Mouse (Mus musculus) limb, embryonic 14.5 days (tissue): ENCODE measurements at regions not wholly inside any gene's neighbourhood (a gene's known extent, or its start where the extent isn't known, plus 50 kb on each side); places are given as distances from the start of the nearest gene placed in this dataset.

Experiments used
- ATAC-seq: fragments of 200-750 bp; cut with Nextera tagmentation; 2 replicates; pipeline ENCODE4 v1.8.0; 2017; ENCODE audit warnings: low read depth, moderate number of reproducible peaks, moderate TSS enrichment; ENCODE audit not compliant: low FRiP score
- DNase-seq: peaks from one replicate; pipeline ENCODE4 v3.0.0-alpha.2; 2015; ENCODE audit warnings: low spot score
- H3K27ac ChIP-seq: fragments of 300-500 bp; sonication (generic); replicated peaks from 2 replicates; pipeline ENCODE4 v1.5.1; 2014; ENCODE audit warnings: low read depth, mild to moderate bottlenecking, low read length, moderate library complexity, mixed read lengths
- H3K27me3 ChIP-seq: fragments of 300-500 bp; sonication (generic); 2 replicates; pipeline ENCODE4 v1.6.1; 2014; ENCODE audit warnings: low read length, mixed read lengths; ENCODE audit not compliant: control insufficient read depth, insufficient read depth
- H3K36me3 ChIP-seq: fragments of 300-500 bp; sonication (generic); 2 replicates; pipeline ENCODE4 v1.6.1; 2014; ENCODE audit warnings: mild to moderate bottlenecking, low read length, moderate library complexity, mixed read lengths; ENCODE audit not compliant: control insufficient read depth, insufficient read depth
- H3K4me1 ChIP-seq: fragments of 300-500 bp; sonication (generic); 2 replicates; pipeline ENCODE4 v1.6.1; 2014; ENCODE audit warnings: antibody characterized with exemption, low read length, mixed read lengths; ENCODE audit not compliant: control insufficient read depth, insufficient read depth
- H3K4me2 ChIP-seq: fragments of 300-500 bp; sonication (generic); replicated peaks from 2 replicates; pipeline ENCODE4 v1.6.1; 2014; ENCODE audit warnings: low read depth, mild to moderate bottlenecking, low read length, moderate library complexity; ENCODE audit not compliant: severe bottlenecking
- H3K4me3 ChIP-seq: fragments of 300-500 bp; sonication (generic); replicated peaks from 2 replicates; pipeline ENCODE4 v1.5.1; 2014; ENCODE audit warnings: low read length
- H3K9ac ChIP-seq: fragments of 300-500 bp; sonication (generic); 2 replicates; pipeline ENCODE4 v1.6.1; 2014; ENCODE audit warnings: mild to moderate bottlenecking, low read depth, low read length, moderate library complexity; ENCODE audit not compliant: severe bottlenecking
- H3K9me3 ChIP-seq: fragments of 300-500 bp; sonication (generic); 2 replicates; pipeline ENCODE4 v1.6.1; 2016; ENCODE audit warnings: low read length; ENCODE audit not compliant: control insufficient read depth
- POLR2A ChIP-seq: fragments of 200-500 bp; IDR thresholded peaks from 2 replicates; pipeline ENCODE4 v1.8.0; 2012; ENCODE audit warnings: inconsistent platforms, mild to moderate bottlenecking, moderate library complexity, borderline replicate concordance; ENCODE audit not compliant: insufficient read depth, insufficient read length; ENCODE audit errors: extremely low read depth
- WGBS: fragments of 180-500 bp; shearing (Covaris S2); extraction: QIAGEN DNeasy Blood & Tissue Kit; methylation state at CpG from one replicate; pipeline ENCODE4 v1.1.7; 2014; 5-methylcytosine and 5-hydroxymethylcytosine counted together

DNA sequence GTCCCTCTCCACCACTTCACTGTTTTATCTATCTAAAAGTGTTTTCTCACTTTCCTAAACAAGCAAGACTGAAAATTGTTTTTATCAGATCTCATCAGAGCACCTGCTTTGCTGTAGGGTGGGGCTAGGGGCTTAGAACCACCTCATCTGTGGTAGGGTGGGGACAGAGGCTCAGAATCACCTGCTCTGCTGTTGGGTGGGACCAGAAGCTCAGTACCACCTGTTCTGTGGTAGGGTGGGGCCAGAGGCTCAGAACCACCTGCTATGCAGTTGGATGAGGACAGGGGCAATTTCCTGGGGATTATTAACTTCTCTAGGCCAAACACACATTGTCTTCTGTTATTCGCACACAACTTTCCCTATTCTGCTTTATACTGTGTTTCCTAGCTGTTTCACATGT, 585.4 kb upstream of the Plxna2 start:
- DNase-seq = no peak
- H3K27me3 ChIP-seq = no peaks in the 10 kb centered on the region
- no peak overlapping the region for H3K9ac ChIP-seq
- no peak for TF ChIP-seq POLR2A
- H3K9me3 ChIP-seq = no peaks in the 10 kb centered on the region
- no peak overlapping the region for H3K4me2 ChIP-seq
- H3K27ac ChIP-seq = no peak overlapping the region
- WGBS = 94% methylated on average over 1 of the region's 1 CpGs
- no peak overlapping the region for H3K4me3 ChIP-seq
- ATAC-seq = no peak
- H3K4me1 ChIP-seq = no peaks in the 10 kb centered on the region
- H3K36me3 ChIP-seq = no peaks in the 10 kb centered on the region

- WGBS = 56% methylated on average over 3 of the region's 3 CpGs
- ATAC-seq (no peak), DNase-seq (no peak)
- H3K27me3 ChIP-seq = no peaks in the 10 kb centered on the region
- no peaks in the 10 kb centered on the region for H3K9me3 ChIP-seq
- H3K27ac ChIP-seq = no peak overlapping the region
- H3K4me2 ChIP-seq = no peak overlapping the region
- no peak for TF ChIP-seq POLR2A
- no peaks in the 10 kb centered on the region for H3K4me1 ChIP-seq
- no peak overlapping the region for H3K9ac ChIP-seq
- H3K4me3 ChIP-seq = no peak overlapping the region
- H3K36me3 ChIP-seq = no peaks in the 10 kb centered on the region
Observed at GRCm38 (mm10) chr1:194030651-194031228, 587.3 kb upstream of the Plxna2 start.

GRCm38 (mm10) chr1:194026958-194027692, 590.9 kb upstream of the Plxna2 start:
- no peaks in the 10 kb centered on the region for H3K27me3 ChIP-seq
- no peaks in the 10 kb centered on the region for H3K36me3 ChIP-seq
- no peak overlapping the region for H3K9ac ChIP-seq
- TF ChIP-seq POLR2A = no peak
- no peaks in the 10 kb centered on the region for H3K4me1 ChIP-seq
- no peak overlapping the region for H3K27ac ChIP-seq
- no peak overlapping the region for H3K4me2 ChIP-seq
- DNase-seq (no peak), ATAC-seq (no peak)
- H3K4me3 ChIP-seq = no peak overlapping the region
- H3K9me3 ChIP-seq = no peaks in the 10 kb centered on the region
- whole genome bisulfite sequencing = 71% methylated on average over 7 of the region's 7 CpGs

GRCm38 (mm10) chr1:194026213-194026612, 591.8 kb upstream of the Plxna2 start:
- Histone ChIP-seq H3K36me3 (no peaks in the 10 kb centered on the region), H3K27me3 (no peaks in the 10 kb centered on the region), H3K27ac (no peak overlapping the region), H3K4me2 (no peak overlapping the region), H3K9me3 (no peaks in the 10 kb centered on the region), H3K4me3 (no peak overlapping the region), H3K4me1 (no peaks in the 10 kb centered on the region), H3K9ac (no peak overlapping the region)
- no peak for DNase-seq
- WGBS = 33% methylated on average over 2 of the region's 2 CpGs
- TF ChIP-seq POLR2A = no peak
- no peak for ATAC-seq

GRCm38 (mm10) chr1:194019282-194019681, 598.7 kb upstream of the Plxna2 start:
- Histone ChIP-seq H3K4me2 (no peak overlapping the region), H3K9me3 (no peaks in the 10 kb centered on the region), H3K27ac (no peak overlapping the region), H3K27me3 (no peaks in the 10 kb centered on the region), H3K9ac (no peak overlapping the region), H3K4me3 (no peak overlapping the region), H3K36me3 (no peaks in the 10 kb centered on the region), H3K4me1 (no peaks in the 10 kb centered on the region)
- ATAC-seq = no peak
- no peak for DNase-seq
- no peak for TF ChIP-seq POLR2A
